Mouse (Mus musculus) gastrocnemius, adult 18-20 months (tissue): ENCODE data around the gene Fat4. TPM values are rescaled to one million over a fixed set of nuclear protein-coding genes. Genes with fewer than 3 reads are reported as not detected.

ENCODE experiments used
- DNase-seq: peaks from one replicate; pipeline ENCODE4 v3.0.0; 2021; ENCODE audit warnings: low spot score
- long read RNA-seq, 2 experiments: library from polyadenylated mRNA; stranded (forward); transcript quantifications; one replicate each; pipeline ENCODE4 v2.0.0; 2021
- total RNA-seq, 2 experiments: library from RNA; stranded (reverse); gene quantifications; 2 replicates each; pipeline ENCODE4 v1.2.3; 2021

Fat4 gene
- 1 to 10 TPM; 1.4 to 1.9 TPM for total RNA-seq
- long read RNA-seq, experiment 1: 0 reads
- long read RNA-seq, experiment 2: 0 reads

DNA sequence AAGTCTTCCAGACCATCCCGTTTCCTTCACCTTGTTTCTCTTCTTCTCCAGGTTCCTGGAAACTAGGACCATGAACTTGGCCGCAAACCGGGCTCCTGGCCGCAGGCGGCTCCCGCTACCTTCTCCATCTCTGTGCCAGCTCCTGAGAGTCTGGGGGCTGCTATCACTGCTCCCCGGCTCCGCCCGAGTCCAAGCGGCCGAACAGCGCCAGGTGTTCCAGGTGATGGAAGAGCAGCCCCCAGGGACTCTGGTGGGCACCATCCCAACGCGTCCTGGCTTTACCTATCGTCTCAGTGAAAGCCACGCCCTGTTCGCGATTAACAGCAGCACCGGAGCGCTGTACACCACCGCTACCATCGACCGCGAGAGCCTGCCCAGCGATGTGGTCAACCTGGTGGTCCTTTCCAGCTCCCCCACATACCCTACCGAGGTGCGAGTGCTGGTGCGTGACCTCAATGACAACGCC is at the start of gene Fat4:
Gene Fat4 (plus strand): TSS at position 51 of the 466 bp plus-strand sequence.
- no peak for DNase-seq

DNA sequence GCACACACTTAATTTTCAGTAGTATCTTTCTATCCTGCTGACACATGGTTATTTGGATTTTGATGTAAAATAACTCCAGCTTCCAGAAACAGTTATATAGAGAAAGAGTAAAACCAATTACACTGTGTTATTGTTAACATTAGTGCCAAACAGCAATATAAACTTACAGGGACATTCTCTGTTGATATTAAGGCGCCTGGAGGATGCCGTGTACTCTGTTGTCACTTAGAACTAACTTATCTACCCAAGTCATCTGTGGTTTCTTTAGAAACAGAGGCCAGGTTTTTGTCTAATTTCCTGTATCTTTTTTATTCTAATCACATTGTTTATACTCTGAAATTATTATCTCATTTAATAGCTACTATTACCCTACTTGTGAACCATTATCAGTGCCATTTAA is 47.3 kb upstream of the Fat4 start:
- DNase-seq: no peak

DNA sequence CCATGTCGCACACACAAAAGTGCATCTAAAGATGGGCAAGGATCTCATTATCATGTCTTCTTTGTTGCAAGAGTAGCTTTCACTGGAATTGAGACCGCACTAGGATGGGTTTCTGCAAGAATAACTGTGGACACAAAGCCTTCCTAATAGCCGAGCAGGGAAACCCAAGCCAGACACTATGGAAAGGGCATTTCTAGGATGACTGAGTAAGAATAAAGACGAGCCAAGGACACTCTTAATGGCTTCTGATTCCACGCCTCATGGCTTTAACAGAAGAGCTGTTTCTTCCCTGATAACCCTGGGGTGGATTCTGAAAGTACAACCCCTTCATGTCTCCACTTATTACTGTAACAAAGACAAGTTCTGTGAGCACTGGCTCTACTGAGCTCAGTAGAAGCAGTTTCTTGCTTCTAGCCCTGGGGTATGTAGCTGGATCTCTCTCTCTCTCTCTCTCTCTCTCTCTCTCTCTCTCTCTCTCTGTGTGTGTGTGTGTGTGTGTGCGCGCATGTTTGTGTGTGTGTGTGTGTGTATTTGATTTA is 43.7 kb upstream of the Fat4 start:
- DNase-seq: no peak

DNA sequence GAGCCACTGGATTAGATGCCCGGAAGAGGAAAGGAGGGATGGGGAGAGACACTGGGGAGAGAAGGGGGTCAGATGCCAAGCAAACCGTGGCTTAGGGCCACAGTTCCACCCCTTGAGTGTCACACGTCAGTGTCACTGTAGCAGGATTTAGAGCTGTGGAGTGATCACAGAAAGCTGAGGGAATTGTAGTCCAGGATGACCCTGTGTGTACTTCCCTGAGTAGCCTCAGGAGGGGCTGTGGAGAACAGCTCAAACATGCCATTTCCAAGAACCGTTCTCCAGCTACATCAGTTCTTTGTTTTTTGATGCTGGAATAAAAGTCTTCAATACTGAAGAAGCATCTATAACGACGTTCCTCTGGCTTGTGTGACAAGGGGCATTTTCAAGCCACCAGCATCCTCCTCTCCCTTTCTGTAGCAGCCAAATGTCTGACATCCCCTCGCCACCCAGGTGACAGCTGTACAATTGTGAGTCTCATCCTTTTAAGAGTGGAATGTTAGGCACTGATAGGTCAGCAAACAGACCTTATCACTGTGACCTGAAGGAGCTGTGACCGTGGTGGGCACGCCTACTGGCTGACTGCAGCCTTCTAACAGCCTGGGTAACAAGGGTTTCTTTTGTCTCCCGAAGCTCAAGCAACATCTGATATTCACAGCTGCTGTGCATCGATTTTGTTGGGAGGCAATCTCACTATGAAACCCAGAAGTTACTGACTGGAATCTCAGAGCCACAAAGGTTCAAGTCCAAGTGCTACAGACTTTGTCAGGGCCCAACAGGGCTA is 39.9 kb upstream of the Fat4 start:
- DNase-seq: no peak

DNA sequence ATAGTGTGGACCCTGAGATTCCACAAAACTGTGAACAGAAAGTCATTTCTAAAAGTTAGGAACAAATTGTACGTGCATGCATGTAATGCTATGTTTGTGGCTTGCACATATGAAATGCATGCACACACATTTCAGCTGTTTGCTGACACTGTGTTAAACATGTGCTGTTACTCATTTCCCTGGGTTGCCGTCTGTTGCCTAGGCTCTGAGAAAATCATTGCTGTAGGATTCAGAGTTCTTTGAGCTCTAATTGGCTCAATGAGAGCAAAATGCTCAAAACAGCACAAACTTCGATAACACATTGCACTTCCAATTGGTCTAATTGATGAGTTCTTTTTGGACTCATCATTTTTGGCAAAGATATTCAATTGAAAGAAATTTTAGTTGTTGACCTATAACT is 37.7 kb upstream of the Fat4 start:
- DNase-seq: no peak

DNA sequence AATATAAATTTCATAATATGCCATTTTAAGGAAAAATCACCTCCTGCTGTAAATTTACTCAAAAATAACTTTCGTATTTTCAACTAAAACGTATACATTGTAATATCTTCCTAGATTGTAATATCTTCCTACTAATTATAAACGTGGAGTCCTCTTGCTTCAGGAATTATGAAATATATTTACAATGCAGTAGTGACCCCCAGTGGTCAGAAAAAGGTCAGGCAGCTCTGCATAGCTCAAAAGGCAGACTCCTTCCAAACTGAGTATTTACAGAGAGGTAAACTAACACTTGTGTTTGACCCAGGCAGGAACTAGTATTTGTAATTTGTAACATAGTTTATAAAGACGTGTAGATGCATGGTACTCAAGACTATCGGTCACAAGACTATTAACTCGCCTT is 37.2 kb upstream of the Fat4 start:
- DNase-seq: peak; percentile 42

DNA sequence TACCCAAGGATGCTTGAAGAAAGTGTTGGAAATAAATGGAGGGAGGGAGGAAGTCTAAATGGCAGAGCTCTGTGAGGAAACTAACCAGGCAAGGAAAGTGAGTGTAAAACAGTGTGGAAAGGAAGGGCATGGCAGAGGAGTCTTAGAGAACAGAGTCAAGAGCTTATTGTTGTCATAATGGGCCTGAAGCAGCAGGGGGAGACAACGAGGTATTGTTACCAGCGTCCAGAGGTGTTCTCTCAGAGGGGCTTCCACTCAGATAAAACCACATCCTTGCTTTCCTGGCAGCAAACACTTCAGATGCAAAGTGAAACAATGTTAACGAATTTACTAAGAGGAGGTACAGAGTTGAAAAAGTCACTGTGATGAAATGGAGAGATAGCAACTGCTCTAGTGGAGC is 33.1 kb upstream of the Fat4 start:
- DNase-seq: no peak

DNA sequence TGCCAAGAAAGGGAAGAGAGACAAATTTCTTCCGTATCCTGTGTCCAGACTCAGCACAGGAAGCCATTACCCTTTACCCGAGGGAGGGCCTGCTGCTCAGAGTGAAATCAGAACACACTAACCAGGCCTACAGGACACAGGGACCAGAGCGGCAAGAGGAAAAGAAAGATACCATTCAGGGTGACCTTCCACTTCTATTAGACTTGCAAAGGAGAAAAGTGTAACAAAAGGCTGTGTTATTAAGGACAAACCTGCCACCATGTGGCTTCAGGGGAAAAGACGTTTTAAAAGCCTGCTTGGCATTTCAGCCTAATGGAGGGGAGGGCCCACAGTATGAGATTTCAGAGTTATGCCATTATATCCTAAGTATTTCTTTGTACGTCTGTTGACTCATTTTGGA is 26.1 kb upstream of the Fat4 start:
- DNase-seq: no peak

DNA sequence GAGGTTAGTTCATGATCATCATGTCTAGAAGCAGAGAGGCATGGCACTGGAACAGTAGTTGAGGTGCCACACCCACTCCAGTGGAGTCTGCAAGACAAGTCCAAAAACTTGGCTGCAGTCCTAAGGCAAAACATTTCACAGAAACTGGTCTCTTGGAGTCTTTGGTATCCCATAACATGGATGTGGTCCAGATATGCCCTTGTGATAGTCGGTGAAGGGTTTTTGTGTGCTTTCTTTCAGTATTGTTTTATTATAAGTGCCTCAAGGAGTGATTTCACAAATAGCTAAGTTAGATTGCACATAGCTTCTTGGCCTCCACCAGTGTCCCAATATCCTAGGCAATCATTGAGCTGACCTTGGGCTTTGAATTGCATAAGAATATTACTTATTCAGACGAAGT is 15.4 kb upstream of the Fat4 start:
- DNase-seq: no peak

DNA sequence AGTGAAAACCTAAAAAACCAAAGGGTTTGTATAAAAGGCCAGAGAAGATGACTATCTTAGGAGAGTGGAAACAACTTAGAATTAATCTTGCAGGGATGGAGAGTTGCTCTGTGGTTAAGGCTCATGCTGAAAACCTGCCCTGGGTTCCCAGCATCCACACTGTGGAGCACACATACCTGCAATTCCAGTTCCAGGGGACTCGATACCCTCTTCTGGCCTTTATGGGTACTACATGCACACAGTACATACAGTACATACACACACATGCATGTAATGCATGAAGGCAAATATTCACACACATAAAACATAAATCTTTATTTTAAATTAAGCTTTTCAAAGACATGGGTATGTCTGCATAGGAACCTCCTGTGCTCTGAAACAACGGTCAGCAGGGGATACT is 10.9 kb upstream of the Fat4 start:
- DNase-seq: no peak

DNA sequence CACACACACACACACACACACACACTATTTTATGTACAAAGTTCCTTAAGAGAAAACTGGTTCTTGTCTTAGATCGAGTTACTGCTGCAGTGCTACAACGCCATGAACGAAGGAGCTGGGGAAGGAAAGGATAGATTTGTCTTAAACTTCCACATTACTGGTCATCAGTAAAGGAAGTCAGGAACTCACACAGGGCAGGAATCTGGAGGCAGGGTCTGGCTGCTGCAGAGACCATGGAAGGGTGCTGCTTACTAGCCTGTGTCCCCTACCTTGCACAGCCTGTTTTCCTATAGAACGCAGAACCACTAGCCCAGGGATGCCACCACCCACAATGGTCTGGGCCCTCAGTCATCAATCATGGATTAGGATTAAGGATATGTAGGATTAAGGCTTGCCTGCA is 10.0 kb upstream of the Fat4 start:
- DNase-seq: no peak

DNA sequence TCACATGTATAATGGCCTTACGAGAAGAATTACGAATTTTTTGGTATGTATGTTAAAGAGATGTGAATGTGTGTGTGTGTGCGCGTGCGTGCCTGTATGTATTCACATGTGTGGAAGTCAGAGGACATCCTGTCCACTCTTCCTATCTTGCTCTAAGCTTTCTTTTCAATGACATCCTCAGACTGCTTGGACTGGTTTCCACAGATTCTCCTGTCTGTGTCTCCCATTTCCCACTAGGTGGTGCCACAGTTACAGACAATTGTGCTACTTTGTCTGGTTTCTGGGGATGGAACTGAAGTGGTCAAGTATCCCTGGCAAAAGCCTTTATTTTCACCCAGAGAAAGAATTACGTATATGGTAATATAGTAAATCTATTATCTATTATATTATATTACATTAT is 4.0 kb upstream of the Fat4 start:
- peak; percentile 46 for DNase-seq

DNA sequence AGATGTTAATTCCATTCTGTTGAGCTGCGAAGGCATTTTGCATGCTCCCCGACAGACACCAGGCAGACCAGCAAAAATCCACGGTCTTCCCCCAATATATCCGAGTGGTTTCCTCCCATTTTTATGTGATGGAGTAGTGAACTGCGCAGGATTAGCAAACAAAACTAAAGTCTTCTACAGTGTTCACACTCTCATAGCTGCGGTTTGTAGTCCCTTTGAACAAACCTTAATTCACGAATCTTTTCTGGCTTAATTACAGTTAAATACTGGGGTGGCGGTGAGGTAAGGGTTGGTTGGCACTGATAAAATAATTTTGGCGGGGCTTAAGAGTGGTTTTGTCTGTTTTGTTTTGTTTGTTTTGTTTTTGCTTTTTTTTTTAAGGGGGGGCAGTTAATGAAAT is 3.1 kb upstream of the Fat4 start:
- DNase-seq: no peak

DNA sequence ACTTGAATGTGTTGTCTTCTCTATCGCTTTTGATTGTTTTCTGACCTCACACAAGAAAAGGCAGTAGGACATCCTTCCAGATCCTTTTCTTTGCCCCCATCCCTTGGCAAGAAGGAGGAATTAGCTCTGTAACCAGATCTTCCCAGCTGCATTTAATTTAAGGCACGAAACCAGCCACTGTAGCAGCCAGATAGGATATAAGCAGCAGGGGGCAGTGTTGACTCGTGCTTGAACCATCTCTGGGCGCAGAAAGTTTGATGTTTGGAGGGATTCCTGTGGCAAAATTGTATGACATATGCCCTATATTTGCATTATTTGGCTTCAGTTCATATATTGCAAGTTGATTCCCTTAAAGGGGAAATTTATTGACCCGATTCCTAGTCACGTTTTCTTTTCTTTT is 2.5 kb upstream of the Fat4 start:
- peak; percentile 86 for DNase-seq

DNA sequence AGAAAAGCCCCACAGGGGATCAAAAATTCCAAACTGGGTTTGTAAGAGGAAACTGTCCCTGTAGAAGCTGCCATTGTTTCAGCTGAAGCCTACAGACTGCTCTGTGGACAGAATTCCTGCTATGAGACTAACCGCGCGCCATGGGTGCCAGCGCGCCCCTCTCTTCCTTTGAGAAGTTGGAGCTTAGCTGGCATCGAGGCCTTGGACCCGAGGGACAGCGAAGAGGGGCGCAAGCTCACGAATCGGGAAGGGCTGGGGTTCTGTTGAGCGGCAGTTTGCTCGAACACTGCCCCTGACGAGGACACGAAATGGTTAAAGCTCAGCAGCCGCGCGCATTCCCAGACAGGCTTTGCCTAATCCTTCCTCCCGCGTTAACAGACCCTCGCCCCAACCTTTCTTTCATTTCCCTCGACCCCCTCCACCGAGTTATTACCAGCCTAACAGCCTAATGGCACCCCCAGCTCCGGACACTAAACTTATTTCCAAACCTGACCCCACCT is 1.8 kb upstream of the Fat4 start:
- no peak for DNase-seq

DNA sequence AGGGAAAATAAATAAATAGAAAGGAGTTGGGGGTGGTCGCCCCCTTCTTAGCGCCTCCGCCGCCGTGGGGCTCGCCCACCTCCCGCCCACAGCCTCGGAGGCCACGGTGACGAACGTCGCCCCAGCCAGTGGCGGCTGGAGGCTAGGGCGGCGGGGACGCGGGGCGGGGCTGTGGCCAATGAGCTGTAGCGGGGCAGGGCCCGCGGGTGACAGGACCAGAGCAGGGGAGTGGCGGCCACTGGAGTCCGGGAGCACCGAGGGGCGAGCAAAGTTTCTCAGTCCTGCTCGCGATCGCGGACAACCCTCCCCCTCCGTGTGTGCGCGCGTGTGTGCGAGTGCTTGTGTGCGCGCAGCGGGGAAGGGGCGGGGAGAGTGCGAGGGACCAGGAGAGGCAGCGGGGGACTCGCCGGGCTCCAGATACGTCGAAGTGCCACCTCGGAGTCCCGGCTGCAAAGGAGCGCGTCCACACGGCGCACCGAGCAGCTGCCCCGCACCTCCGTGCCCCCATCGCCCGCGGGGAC is 1.2 kb upstream of the Fat4 start:
- peak; percentile 85 for DNase-seq

DNA sequence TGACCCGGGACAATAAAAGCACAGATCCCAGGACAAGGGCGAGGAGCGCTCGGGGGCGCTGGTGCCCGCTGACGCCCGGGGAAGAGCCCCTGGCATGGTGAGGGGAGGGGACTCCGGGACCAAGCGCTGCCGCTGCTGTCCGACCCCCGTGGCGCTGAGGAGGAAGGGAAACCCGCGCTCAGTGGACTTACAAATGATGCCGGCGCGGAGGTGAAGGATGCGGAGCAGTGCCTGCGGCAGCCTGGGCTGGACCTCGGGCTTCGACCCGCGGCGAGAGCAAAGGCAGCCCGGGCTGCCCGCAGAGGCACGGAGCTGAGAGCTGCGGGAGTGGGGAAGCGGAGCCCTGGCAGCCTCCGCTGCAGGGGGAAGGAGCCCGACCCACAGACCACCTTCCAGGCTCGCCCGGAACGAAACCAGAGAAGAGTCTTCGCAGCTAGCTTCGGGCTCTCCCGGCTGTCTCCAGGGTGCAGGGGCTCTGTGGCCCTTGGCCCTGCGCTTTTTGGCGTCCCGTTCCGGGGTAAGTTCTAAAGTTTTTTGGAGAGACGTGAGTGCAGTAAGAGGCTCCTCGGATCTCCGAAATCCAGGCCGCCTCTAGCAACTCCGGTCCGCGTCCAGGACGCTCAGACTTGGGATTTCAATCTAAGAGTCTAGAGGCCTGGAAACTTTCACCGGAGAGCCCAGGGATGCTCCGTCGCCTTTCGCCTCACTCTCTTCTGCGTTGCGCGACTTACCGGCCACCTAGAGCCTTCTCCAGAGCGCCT is 499 bp upstream of the Fat4 start:
- peak; percentile 14 for DNase-seq

DNA sequence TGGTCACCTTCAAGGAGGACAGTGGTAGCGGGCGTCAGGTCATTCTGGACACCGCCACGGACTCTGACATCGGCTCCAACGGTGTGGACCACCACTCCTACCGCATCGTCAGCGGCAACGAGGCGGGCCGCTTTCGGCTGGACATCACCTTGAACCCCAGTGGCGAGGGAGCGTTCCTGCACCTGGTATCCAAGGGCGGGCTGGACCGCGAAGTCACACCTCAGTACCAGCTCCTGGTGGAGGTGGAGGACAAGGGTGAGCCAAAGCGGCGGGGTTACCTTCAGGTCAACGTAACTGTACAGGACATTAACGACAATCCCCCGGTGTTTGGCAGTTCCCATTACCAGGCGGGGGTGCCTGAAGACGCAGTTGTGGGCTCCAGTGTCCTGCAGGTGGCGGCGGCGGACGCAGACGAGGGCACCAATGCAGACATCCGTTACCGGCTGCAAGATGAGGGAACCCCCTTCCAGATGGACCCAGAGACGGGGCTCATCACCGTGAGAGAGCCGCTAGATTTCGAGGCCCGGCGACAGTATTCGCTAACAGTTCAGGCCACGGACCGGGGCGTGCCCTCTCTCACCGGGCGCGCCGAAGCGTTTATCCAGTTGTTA is 746 bp downstream of the Fat4 start:
- DNase-seq: no peak

DNA sequence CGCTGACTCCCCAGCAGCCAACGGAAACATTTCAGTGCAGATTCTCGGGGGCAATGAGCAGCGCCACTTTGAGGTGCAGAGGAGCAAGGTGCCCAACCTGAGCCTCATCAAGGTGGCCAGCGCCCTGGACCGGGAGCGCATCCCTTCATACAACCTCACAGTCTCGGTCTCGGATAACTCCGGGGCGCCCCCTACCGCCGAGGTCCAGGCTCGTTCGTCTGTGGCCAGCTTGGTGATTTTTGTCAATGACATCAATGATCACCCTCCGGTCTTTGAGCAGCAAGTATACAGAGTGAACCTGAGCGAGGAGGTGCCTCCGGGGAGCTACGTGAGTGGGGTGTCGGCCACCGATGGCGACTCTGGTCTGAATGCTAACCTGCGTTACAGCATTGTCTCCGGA is 1.4 kb downstream of the Fat4 start:
- peak; percentile 66 for DNase-seq

DNA sequence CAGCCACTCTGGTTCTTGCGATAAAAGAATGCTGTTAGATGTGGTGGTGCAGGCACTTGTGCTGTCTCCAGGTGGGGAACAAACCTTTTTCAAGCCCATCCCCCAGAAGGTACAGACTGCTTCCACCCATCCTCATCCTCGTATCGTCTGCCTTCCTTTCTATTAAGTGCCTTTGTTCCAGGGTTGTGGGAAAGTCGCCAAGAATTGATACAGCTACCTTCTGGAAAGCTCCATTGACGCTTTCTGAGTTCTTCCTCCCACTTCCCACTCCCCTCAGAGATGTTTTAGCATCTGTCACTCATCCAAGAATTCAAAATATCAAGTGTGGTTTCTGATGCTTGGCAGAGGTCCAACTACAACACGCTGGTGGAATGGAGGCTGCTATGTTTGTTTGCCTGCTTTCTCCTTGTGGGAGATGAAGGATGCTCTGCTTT is 6.1 kb downstream of the Fat4 start:
- no peak for DNase-seq

DNA sequence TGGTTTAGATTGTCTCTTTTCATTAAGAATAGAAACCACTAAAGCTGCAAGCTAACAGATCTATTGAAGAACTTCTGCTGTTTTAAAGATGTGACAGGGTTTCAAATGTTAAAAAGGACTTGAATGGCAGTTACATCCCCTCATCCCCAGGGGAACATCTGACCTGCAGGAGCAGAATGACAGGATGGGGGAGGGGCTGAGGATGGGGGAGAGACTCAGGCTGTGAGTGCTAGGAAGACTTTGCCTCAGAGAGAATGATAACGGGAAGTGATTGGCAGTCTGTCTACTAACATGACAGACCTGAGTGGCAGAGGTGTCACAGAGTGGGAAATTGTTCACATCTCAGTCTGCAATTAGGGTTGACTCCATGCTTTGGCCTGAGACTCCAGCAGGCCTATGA is 14.1 kb downstream of the Fat4 start:
- no peak for DNase-seq

DNA sequence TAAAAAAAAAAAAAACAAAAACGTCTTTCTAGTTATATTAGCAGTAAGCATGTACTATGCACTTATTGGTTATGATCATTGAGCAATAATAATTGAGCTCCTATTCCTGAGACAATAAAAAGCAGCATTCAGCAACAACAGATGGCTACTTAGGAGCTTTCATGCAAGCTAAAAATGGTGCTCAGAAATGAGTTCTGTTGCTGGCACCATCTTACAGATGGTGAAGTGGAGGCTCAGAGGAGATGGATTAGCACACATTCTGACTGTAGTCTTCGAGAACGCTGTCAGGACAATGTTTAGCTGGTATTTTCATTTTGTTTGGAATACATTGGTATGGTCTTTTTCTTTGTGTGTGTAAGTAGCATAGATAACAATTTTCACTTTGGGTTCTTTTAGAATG is 20.1 kb downstream of the Fat4 start:
- no peak for DNase-seq
